Mouse (Mus musculus): Measurements from ENCODE around the gene Slc6a11. TPM values are rescaled to one million over a fixed set of nuclear protein-coding genes. Genes with fewer than 3 reads are reported as not detected.

Slc6a11 gene
- total RNA-seq (2015; ENCODE audit: low replicate concordance) (not detected in 2 replicates), total RNA-seq (2017; ENCODE audit: low replicate concordance) (0.14 TPM in 1 of 2 replicates, not detected in the other)

DNA sequence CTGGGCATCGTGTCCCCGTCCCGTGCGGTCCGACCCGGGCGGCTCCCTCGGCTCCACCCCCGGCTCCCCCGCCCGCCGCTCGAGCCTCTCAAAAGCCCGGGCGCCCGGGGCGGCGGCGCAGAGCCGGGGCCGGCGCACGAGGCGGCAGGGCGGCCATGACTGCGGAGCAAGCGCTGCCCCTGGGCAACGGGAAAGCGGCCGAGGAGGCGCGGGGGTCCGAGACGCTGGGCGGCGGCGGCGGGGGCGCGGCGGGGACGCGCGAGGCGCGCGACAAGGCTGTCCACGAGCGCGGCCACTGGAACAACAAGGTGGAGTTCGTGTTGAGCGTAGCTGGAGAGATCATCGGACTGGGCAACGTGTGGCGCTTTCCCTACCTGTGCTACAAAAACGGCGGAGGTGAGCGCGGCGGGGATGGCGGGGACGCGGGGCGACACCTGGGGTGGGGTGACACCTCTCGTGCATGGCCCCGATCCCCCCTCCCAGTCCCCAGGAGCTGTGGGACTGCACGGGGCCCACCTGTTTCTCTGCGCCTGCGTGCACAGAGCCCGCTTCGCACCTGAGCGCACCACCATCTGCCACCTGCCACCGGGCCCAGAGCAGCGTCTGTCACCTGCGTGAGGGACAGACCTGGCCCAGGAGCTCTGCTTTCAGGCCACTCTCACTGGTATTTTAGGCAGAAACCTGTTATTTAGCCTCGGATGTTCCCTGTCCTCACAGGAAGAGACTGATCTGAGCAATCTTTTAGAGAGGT, at the start of gene Slc6a11:
TSS of gene Slc6a11 (plus strand) at position 120 of the 751 bp plus-strand sequence.
- ATAC-seq (replicated peaks; ENCODE audit: low FRiP score, poor library complexity, severe bottlenecking) = no peak

DNA sequence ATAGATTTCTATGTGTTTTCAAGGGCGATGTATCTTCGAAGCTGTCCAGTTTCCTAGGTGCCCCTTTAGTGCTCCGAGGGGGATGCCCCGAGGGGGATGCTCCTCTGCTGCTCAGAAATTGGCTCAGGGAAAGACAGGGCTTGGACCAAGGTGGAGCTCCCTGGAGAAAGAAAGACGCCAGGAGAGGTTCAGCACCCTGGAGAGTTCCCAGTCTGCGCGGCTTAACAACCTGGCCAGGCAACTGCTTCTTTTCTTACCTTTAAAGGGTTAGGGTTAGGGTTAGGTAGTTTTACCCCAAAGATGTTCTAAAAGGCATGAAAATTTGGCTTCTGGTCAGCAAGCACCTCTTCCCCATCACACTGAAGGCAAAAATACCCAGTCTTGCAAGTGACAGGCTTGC, 43.9 kb upstream of the Slc6a11 start:
- ATAC-seq (replicated peaks; ENCODE audit: low FRiP score, poor library complexity, severe bottlenecking) = no peak

DNA sequence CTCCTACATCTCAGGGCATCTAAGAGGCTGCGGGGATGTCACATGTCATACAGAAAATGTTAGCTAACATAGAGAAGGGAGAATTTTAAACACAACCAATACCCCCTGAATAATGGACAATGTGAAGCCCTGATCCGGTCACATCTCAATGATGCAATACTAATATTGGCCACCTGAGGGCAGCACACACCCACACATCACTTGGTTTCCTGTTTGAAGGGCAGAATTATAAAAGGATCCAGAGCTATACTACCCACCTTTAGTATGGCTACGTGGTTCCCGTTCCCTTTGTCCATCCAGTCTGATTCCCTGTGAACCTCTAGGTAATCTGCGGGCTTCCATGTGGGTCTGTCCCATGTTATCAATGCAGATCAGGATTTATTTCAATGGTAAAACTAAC, 41.4 kb upstream of the Slc6a11 start:
- ATAC-seq (replicated peaks; ENCODE audit: low FRiP score, poor library complexity, severe bottlenecking) = peak; percentile 68

DNA sequence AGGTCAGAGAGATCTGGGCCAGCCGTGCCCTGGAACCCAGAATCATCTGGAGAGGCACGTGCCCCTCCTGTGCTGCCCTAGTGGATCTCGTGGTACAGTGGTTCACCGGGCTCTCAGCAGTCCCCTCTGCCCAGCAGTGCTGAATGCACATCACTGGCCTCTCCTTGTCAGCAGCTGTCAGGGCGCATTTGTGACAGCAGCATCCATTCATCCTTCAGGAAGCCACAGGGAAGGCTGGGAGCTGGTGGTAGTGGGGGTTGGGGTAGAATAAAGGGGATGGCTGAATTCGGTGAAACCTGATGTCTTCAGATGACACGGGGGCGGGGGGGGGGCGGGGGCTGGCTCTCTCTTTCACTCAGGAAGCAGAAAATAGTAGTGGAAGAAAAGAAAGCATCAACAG, 38.8 kb upstream of the Slc6a11 start:
- no peak for ATAC-seq (replicated peaks; ENCODE audit: low FRiP score, poor library complexity, severe bottlenecking)

DNA sequence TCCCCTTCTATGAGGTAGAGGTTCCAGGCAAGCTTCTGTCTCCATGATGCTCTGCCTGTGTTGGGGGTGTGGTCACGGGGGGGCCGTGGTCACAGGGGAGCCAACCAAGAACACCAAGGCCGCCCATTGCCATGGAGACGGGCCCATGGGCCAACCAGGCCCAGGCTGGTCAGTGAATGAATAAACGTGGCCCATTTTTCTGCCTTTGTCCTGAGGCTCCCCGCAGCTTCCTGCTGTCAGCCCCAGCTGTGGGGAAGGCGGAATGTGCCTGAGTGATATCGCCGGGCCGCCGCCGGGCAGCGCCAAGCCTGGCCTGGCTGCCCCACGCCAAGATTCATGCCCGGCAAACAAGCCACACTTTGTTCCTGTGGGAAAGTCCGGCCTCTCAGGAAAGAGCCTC, 36.8 kb upstream of the Slc6a11 start:
- ATAC-seq (replicated peaks; ENCODE audit: low FRiP score, poor library complexity, severe bottlenecking) = no peak

DNA sequence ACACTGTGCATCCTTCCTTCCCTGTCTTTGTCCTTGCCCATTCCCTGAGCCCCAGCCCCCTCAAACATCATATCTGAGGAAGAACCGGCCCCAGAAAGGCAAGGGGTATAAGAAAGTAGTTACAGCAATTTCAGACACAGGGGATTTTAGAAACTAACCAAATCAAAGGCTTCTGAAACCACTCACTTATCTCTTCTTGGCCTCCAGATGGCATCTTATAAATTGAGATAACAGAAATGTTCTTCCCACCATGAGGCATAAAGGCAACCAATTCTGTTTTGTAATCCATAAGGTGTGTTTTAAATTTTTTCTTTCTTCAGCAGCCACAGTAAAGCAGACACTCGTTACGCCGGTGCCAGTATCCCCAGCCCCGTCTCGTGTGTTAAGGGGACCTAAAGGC, 34.5 kb upstream of the Slc6a11 start:
- ATAC-seq (replicated peaks; ENCODE audit: low FRiP score, poor library complexity, severe bottlenecking) = no peak

DNA sequence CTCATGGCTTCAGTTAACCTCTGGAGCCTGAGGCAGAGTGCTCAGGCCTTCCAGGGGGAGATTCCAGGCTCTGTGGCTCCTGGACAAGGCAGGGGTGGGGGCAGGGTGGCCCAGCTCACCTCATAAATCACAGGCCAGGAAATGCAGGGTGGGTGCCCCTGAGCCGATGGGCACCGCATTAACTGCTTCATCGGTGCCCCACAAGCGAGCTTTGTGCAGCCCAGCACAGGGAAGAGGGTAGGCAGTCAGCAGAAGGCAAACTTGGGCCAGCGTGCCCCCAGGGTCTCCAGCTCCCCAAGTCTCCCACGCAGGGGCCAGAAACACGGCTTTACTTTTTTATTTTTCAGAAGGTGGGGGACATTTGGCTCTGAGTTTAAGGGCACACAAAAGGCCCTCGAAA, 29.1 kb upstream of the Slc6a11 start:
- no peak for ATAC-seq (replicated peaks; ENCODE audit: low FRiP score, poor library complexity, severe bottlenecking)

DNA sequence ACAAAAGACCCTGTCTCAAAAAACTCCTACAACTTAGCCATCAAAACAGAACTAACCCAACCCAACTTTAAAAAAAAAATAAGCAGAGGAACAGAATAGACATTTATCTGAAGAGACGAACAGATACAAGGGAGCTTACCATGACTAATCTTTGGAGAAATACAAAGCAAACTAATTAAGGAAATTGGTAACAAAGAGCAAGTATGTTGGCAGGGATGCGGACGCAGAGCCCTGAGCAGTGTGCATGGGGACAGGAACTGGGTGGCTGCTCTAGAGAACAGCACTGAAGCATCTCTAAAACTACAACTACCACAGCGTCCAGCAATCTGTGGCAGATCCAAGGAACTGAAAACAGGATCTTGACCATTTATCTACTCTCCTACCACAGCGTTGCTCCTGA, 11.5 kb upstream of the Slc6a11 start:
- ATAC-seq (replicated peaks; ENCODE audit: low FRiP score, poor library complexity, severe bottlenecking) = no peak

DNA sequence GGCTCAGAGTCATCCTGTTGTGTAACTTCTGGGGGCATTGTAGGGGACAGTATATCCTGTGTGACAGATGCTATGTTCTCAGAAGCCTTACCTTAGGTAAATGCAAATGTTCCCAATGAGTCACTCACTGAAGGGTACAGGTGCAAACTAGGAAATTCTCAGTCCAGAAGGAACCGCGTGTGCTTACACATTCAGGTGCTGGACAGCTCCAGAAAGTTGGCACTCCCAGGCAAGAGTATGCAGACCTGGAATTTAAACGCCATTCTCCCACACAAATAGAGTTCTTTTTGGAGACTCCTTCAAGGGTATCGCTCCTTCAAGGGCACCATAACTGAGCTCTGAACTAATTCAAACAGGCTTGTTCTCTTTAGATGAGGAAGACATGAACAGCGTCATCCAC, 5.5 kb upstream of the Slc6a11 start:
- no peak for ATAC-seq (replicated peaks; ENCODE audit: low FRiP score, poor library complexity, severe bottlenecking)

DNA sequence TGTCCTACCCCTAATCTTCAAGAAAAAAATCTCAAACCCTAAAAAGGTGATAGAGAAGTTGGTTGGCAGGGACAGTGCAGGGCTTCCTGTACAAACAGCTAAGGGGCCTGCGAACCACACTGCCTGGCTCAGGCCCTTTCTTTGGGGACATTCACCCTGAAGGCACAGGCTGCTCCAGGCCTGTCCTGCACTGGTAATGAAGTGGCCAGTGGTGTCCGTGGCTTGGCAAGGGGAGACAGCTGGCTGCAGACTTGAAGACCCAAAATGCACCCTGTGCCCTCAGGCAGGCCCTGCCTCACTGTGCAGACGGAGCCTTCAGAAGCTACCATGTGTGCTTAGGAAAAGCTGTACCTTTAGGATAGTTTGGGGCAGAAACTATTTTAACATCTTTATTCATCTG, 1.4 kb downstream of the Slc6a11 start:
- ATAC-seq (replicated peaks; ENCODE audit: low FRiP score, poor library complexity, severe bottlenecking) = no peak

DNA sequence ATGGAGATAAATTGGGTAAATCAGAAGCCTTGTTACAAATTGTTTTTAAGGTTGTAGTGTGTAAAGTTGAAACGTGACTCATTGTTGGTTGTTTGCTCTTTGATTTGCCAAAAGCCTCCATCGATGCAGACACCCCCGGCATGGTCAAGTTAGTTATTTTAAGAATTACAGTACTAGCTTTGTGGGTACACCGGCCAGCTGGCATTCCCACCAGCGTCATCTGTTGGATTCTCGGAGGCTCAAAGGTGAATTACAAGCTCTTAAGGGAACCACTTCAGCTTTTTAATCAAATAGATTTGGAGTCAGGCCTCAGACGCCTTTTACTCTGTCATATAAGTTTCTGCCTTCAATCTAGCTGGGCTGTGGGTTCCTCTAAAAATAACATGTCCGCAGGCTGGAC, 1.9 kb downstream of the Slc6a11 start:
- no peak for ATAC-seq (replicated peaks; ENCODE audit: low FRiP score, poor library complexity, severe bottlenecking)

DNA sequence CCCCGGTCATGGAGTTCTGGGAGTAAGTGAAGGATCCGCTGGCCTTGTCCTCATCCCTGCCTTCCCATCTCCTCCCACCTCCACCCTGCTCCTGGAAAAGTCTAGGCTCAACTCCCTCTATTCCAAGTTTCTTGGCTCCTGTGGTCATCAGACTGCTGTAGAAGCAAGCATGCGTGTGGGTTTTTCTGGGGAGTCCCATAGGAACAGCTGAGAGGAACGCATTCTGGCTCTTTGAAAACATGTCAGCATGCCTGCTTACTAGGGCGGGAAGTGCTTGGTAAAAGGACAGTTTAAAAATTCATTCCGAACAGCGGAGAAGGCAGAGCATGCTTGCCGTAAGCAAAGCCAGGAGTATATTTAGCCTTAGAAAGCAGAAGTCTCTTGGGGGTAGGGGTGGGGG, 7.9 kb downstream of the Slc6a11 start:
- ATAC-seq (replicated peaks; ENCODE audit: low FRiP score, poor library complexity, severe bottlenecking) = no peak

DNA sequence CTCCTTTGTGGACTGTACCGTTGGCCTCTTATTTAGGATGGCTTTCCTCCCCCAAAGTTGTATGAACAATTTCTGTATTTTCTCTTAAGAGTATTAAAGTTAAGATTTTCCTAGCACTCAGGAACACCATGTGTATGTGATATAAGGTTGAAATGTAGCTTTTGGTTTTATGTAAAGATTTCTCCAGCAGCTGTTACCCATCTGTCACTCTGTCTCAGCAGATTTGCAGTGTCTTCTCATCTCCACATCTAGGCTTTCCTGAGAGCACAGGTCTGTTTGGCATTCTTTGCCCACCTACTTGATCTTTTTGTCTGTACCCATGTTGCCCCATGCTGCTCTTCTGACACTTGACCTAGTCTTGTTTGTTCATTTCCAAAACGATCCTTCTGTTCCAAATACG, 10.4 kb downstream of the Slc6a11 start:
- no peak for ATAC-seq (replicated peaks; ENCODE audit: low FRiP score, poor library complexity, severe bottlenecking)

DNA sequence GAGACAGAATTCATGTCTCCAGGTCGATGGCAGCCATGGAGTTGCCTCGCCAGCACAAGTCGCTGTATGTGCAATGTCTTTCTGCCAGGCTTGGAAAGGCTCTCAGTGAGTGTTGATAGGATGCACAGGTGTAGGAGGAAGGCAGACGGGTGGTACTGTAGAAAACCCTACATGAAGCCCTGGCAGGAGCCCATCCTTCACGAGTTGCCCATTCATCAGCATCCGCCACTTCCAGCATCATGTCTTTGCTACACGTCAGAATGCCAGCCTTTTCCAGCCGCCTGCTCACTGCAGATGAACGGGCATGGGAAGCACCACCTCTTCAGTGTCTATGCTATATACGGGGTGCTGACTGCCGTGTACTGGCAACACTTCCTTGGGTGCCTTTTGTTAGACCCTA, 11.4 kb downstream of the Slc6a11 start:
- ATAC-seq (replicated peaks; ENCODE audit: low FRiP score, poor library complexity, severe bottlenecking) = no peak

DNA sequence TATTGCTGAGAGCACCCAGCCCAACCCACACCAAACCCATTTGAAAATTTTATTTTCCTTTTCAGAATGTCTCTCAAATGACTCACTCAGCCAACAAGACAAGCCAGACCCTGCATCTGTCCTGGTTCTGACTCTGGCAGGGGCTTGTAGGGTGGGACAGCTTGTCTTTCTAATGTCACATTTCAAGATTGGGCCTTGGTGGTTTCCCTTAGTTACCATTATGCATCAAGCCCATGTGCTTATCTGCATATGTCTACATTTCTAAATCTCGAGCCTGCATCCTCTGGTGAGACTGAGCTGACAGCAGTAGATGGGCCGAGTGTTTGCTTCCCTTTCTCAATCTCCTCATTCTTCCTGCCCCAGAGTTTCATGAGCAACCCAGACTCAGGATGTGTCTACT, 12.5 kb downstream of the Slc6a11 start:
- ATAC-seq (replicated peaks; ENCODE audit: low FRiP score, poor library complexity, severe bottlenecking) = no peak

DNA sequence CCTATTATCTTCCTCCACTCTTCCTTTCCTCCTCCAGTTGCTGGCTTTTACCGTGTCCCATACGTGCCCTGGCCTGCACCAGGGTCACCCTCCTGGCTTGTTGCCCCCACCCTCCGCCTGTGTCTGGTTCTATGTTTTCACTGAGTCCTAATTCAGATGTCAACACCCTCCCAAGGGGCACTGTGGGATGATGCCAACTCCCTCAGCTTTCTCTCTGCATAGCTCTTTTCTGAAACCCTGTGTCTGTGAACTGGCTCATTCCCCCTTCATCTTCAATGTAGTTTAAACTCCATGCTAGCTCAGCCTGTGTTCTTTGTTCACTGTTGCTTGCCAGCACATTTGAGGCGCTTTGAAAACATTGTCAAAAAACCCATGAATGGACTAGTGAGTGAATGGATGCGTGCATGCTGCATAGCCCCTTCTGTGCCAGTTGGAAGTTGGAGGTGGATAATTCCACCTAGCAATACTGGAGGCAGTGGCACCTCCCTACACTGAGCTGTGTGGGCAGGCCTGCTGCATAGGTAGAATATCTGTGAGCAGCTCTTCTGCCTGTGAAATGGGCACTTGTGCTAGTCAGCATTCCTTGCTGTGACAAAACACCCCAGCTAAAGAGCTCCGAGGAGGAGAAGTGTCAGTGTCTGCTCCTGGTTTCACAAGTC, 13.5 kb downstream of the Slc6a11 start:
- no peak for ATAC-seq (replicated peaks; ENCODE audit: low FRiP score, poor library complexity, severe bottlenecking)

DNA sequence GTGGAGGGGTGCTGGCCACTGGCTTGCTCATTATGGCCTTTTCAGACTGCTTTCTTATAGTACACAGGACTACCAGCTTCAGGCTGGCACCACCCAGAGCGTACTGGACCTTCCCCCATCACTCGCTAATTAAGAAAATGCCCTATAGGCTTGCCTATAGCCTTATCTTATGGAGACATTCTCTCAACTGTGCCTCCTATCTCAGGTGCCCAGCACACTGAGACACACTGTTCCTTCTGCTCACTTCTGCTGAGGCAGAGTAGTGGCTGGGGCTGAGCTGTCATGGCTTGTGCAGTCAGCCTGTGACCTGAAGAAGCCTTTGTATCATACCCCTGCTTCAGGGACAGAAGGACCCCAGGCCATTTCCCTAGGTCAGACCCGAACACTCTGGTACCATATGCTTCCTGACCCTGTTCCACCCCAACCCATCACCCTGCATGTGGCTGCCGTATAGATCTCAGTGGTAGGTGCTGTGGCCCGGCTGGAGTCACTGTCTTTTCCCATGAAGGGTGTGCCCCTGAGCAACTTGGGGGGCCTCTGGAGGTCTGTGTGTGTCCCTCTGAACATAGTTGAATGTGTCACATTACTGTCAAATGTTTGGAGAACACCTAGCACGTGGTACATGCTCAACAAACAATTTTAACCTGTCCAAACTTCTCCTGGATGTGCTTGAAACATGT, 14.7 kb downstream of the Slc6a11 start:
- ATAC-seq (replicated peaks; ENCODE audit: low FRiP score, poor library complexity, severe bottlenecking) = peak; percentile 89

DNA sequence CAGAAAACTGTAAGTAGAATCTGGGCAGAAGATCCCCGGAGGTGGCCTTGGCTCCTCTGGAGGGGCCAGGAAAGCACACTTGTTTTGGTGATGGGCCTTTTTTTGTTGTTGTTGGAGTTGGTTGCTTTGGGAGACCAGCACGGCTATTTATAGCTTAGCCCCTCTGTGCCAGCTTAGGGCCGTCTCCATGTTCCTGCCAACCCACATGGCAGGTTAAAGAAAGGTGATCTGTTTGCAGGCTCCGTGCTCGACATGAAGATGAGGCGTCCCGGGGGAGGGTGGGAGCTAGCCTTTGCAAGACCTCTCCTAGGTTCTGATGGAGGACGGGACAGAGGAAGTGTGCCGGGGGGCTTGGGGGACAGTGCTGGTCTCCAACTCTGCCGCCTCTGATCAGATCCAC, 24.7 kb downstream of the Slc6a11 start:
- no peak for ATAC-seq (replicated peaks; ENCODE audit: low FRiP score, poor library complexity, severe bottlenecking)

DNA sequence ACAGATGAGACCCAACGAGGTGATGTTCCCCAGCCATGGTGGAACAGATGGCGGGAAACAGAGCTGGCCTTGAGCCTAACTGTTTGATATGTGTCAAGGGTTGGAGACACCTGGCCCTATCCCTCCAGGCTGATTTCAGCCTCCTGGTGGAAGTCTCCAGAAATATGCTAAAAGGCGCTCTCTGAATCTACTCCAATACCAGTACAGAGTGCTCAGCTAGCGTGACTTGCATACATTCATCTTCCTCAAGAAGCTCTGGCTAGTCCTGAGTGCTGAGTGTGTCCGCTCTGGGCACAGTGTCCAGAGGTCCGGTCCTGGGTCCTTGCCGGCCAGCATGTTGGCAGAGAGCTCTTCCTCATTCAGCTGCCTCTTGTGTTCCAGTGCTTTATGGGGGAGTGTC, 27.8 kb downstream of the Slc6a11 start:
- ATAC-seq (replicated peaks; ENCODE audit: low FRiP score, poor library complexity, severe bottlenecking) = no peak

DNA sequence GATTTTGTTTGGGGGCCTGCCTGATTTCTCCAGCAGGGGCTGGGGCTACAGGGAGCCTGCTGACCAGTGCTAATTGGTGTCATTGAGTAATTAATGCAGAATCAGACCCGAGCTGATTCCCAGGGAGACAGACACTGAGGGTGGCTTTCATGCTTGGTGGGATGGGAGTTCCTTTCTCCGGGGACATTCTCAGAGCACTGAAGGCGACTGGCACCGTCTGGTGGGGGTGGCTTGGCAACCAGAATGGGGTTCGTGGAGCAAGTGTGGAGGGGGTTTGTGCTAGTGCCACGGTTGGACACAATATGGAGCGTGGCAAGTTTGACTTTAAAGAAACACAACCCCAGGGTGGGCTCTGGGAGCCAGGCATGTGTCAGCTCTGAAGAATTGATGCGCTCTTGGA, 29.7 kb downstream of the Slc6a11 start:
- no peak for ATAC-seq (replicated peaks; ENCODE audit: low FRiP score, poor library complexity, severe bottlenecking)

DNA sequence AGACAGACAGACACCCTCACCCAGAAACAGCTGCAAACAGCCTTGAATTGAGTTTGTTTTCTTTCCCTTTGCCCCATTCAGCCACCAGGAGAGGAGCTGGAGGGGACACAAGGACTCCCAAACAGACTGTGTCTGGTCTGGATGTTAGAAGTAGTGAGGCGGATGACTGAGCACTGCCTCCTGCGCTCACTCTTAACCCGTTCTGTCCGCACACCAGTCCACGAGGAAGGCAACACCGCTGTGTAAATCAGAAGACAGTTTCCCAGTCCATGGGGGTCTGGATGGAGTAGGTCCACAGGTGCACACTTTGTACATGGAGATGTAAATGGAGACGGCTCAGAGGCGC, 43.0 kb downstream of the Slc6a11 start:
- ATAC-seq (replicated peaks; ENCODE audit: low FRiP score, poor library complexity, severe bottlenecking) = no peak

Measured in erythroblast, adult 5-6 weeks (primary cell).